Mouse (Mus musculus): ENCODE data around the gene Gm17606. TPM values are rescaled to one million over a fixed set of nuclear protein-coding genes. Genes with fewer than 3 reads are reported as not detected.

The Gm17606 gene
- polyA plus RNA-seq, 1 experiment from 2014 or later, result not detected

DNA sequence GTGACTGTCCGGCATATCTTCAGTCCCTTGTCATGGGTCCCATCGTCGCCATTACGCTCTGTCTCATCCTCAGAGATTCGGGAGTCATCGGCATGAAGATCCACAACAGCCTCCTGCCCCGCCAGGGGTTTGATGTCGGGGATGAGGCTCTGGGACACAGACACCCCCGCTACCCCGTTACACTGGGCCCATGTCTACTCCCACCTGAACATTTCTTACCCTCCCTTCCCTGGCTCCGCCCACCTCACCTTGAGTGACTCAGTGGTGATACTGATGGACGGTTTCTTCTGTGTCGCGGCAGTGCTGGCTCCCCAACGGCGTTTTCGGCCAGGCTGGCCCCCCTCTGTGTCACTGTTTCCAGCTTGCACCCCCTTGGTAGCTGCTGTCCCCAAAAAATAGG lies 5.7 kb downstream of the Gm17606 start:
- no peak for DNase-seq
- no peak for ATAC-seq (ENCODE audit: insufficient read depth)
- Histone ChIP-seq H3K9ac (no peak overlapping the region), H3K4me2 (no peak overlapping the region), H3K9me3 (ENCODE audit: low read depth, low read length) (no peaks in the 10 kb centered on the region), H3K27me3 (ENCODE audit: insufficient read depth, low read length) (no peaks in the 10 kb centered on the region), H3K4me1 (ENCODE audit: insufficient read depth) (no peaks in the 10 kb centered on the region), H3K27ac (ENCODE audit: low read depth) (no peak overlapping the region), H3K36me3 (ENCODE audit: insufficient read depth) (peaks cover 93% of the 10 kb centered on the region), H3K4me3 (ENCODE audit: low read depth, low read length) (no peak overlapping the region)
- no peak for TF ChIP-seq CTCF (IDR thresholded peaks at IDR 0.05; ENCODE audit: low read depth)
- 90% methylated on average over 17 of the region's 17 CpGs for WGBS

DNA sequence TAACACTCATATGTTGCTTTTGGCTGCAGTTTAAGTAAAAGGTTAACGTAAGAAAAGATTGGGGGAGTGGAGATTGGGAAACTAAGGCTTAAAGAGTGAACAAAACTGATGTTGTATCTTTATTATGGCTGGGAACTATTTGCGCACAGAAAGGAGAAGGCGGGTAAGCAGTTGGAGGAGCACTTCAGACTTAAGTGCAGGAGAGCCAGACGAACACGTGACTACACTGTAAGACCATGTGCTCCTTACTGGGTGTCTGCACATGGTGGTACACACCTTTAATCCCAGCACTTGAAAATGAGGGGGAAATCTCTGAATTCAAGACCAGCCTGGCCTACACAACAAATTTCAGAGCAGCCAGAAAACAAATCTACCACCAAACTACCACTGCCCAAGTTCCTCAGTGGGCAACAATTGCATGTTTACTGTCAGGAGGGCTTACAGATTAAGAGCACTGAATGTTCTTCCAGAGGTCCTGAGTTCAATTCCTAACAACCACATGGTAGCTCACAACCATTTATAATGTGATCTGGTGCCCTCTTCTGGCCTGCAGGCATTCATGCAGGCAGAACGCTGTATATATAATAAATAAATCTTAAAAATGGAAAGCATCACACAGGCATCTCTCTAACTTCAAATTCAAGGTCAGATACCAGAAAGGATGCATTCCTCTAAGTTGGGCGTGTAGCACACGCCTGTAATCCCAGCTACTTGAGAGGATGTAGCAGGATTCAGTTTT lies 6.3 kb downstream of the Gm17606 start:
- H3K9ac ChIP-seq, result no peak overlapping the region

DNA sequence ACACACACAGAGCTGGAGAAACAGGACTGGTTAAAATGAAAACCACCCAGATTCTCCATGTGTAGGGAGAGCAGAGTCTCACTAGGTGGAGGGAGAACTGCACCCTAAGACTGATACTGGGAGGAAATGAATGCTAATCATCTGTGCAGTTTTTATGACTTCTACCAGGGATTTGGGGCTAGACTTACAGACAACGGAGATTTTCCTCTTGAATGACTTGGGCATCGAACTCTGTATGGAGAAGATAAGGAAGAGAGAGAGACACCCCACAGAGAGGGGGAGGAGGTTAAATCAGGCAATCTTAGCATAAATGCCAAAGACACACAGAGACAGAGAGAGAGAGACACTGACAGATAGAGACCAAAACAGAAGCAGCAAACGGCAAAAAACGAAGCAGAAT lies 7.1 kb downstream of the Gm17606 start:
- 78% methylated on average over 4 of the region's 4 CpGs for WGBS
- Histone ChIP-seq H3K27ac (ENCODE audit: low read depth) (no peak overlapping the region), H3K4me3 (ENCODE audit: low read depth, low read length) (no peak overlapping the region), H3K36me3 (ENCODE audit: insufficient read depth) (peaks cover 89% of the 10 kb centered on the region), H3K9ac (no peak overlapping the region), H3K27me3 (ENCODE audit: insufficient read depth, low read length) (no peaks in the 10 kb centered on the region), H3K9me3 (ENCODE audit: low read depth, low read length) (no peaks in the 10 kb centered on the region), H3K4me1 (ENCODE audit: insufficient read depth) (0 out of 2 replicates have a peak, but pooled peaks cover 6% of the 10 kb centered on the region), H3K4me2 (no peak overlapping the region)
- TF ChIP-seq CTCF (IDR thresholded peaks at IDR 0.05; ENCODE audit: low read depth), result no peak
- ATAC-seq (ENCODE audit: insufficient read depth) (no peak), DNase-seq (no peak)

More for the DNA sequence above, 6.3 kb downstream of the Gm17606 start:
- H3K4me1 ChIP-seq (ENCODE audit: insufficient read depth), result no peaks in the 10 kb centered on the region
- peak; percentile 41 for DNase-seq
- no peak for ATAC-seq (ENCODE audit: insufficient read depth)
- WGBS, result 80% methylated on average over 8 of the region's 8 CpGs
- no peak overlapping the region for H3K4me2 ChIP-seq
- no peaks in the 10 kb centered on the region for H3K9me3 ChIP-seq (ENCODE audit: low read depth, low read length)
- peak; percentile 46 for TF ChIP-seq CTCF (IDR thresholded peaks at IDR 0.05; ENCODE audit: low read depth)
- H3K4me3 ChIP-seq (ENCODE audit: low read depth, low read length), result no peak overlapping the region
- no peaks in the 10 kb centered on the region for H3K27me3 ChIP-seq (ENCODE audit: insufficient read depth, low read length)
- no peak overlapping the region for H3K27ac ChIP-seq (ENCODE audit: low read depth)
- peaks cover 95% of the 10 kb centered on the region for H3K36me3 ChIP-seq (ENCODE audit: insufficient read depth)

GRCm38 (mm10) chr14:54650621-54651454 lies 10.1 kb downstream of the Gm17606 start:
- ATAC-seq (ENCODE audit: insufficient read depth) (peak; percentile 19), DNase-seq (peak; percentile 99)
- H3K27me3 ChIP-seq (ENCODE audit: insufficient read depth, low read length), result no peaks in the 10 kb centered on the region
- peaks cover 68% of the 10 kb centered on the region for H3K36me3 ChIP-seq (ENCODE audit: insufficient read depth)
- H3K9ac ChIP-seq, result no peak overlapping the region
- 0 out of 2 replicates have a peak, but pooled peaks cover 9% of the 10 kb centered on the region for H3K4me1 ChIP-seq (ENCODE audit: insufficient read depth)
- no peak overlapping the region for H3K4me3 ChIP-seq (ENCODE audit: low read depth, low read length)
- TF ChIP-seq CTCF (IDR thresholded peaks at IDR 0.05; ENCODE audit: low read depth), result peak; percentile 94
- H3K27ac ChIP-seq (ENCODE audit: low read depth), result no peak overlapping the region
- WGBS, result 56% methylated on average over 23 of the region's 23 CpGs
- no peak overlapping the region for H3K4me2 ChIP-seq
- H3K9me3 ChIP-seq (ENCODE audit: low read depth, low read length), result no peaks in the 10 kb centered on the region

- Histone ChIP-seq H3K4me1 (ENCODE audit: insufficient read depth) (0 out of 2 replicates have a peak, but pooled peaks cover 9% of the 10 kb centered on the region), H3K4me2 (peak overlapping the region; percentile 21), H3K27me3 (ENCODE audit: insufficient read depth, low read length) (no peaks in the 10 kb centered on the region), H3K4me3 (ENCODE audit: low read depth, low read length) (no peak overlapping the region), H3K9me3 (ENCODE audit: low read depth, low read length) (no peaks in the 10 kb centered on the region), H3K36me3 (ENCODE audit: insufficient read depth) (peaks cover 68% of the 10 kb centered on the region), H3K27ac (ENCODE audit: low read depth) (no peak overlapping the region), H3K9ac (no peak overlapping the region)
- no peak for DNase-seq
- ATAC-seq (ENCODE audit: insufficient read depth), result no peak
- TF ChIP-seq CTCF (IDR thresholded peaks at IDR 0.05; ENCODE audit: low read depth), result no peak
- WGBS, result 66% methylated on average over 4 of the region's 4 CpGs
Observed at GRCm38 (mm10) chr14:54651556-54651955, 10.8 kb downstream of the Gm17606 start.

GRCm38 (mm10) chr14:54652787-54653186 lies 12.0 kb downstream of the Gm17606 start:
- H3K4me2 ChIP-seq, result peak overlapping the region; percentile 89
- TF ChIP-seq CTCF (IDR thresholded peaks at IDR 0.05; ENCODE audit: low read depth), result no peak
- 0% methylated on average over 7 of the region's 7 CpGs for WGBS
- no peak for ATAC-seq (ENCODE audit: insufficient read depth)
- peak overlapping the region; percentile 82 for H3K27ac ChIP-seq (ENCODE audit: low read depth)
- H3K9me3 ChIP-seq (ENCODE audit: low read depth, low read length), result no peaks in the 10 kb centered on the region
- H3K4me3 ChIP-seq (ENCODE audit: low read depth, low read length), result peak overlapping the region; percentile 64
- H3K4me1 ChIP-seq (ENCODE audit: insufficient read depth), result 0 out of 2 replicates have a peak, but pooled peaks cover 9% of the 10 kb centered on the region
- peak; percentile 26 for DNase-seq
- H3K36me3 ChIP-seq (ENCODE audit: insufficient read depth), result peaks cover 68% of the 10 kb centered on the region
- no peaks in the 10 kb centered on the region for H3K27me3 ChIP-seq (ENCODE audit: insufficient read depth, low read length)
- peak overlapping the region; percentile 76 for H3K9ac ChIP-seq

DNA sequence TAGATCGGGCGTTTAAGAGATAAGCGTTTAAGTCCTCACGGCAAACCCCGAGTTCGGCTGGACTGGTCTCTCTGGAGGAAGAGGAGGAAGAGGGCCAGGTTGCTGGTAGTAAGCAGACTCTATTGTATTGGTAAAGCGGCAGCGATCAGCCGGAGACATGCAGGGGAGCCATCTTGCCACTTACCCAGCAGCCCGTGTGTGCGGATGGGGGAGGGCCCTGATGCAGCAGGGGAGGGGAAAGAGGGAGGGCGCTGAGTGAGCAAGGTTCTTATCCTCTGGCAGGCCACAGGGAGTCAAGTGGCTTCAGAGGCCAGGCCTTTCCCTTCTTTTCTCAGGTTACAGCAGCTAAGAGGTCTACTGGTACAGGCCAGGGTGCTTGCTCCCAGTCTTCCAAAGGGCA lies 12.7 kb downstream of the Gm17606 start:
- peak overlapping the region; percentile 89 for H3K4me2 ChIP-seq
- WGBS, result 0% methylated on average over 12 of the region's 12 CpGs
- H3K9ac ChIP-seq, result peak overlapping the region; percentile 76
- DNase-seq, result peak; percentile 94
- H3K4me1 ChIP-seq (ENCODE audit: insufficient read depth), result 0 out of 2 replicates have a peak, but pooled peaks cover 9% of the 10 kb centered on the region
- peak overlapping the region; percentile 82 for H3K27ac ChIP-seq (ENCODE audit: low read depth)
- no peaks in the 10 kb centered on the region for H3K9me3 ChIP-seq (ENCODE audit: low read depth, low read length)
- peak overlapping the region; percentile 64 for H3K4me3 ChIP-seq (ENCODE audit: low read depth, low read length)
- H3K27me3 ChIP-seq (ENCODE audit: insufficient read depth, low read length), result no peaks in the 10 kb centered on the region
- no peak for TF ChIP-seq CTCF (IDR thresholded peaks at IDR 0.05; ENCODE audit: low read depth)
- ATAC-seq (ENCODE audit: insufficient read depth), result peak; percentile 90
- peaks cover 68% of the 10 kb centered on the region for H3K36me3 ChIP-seq (ENCODE audit: insufficient read depth)

All from lung, embryonic 14.5 days (tissue).